Mouse (Mus musculus) heart, embryonic 12.5 days (tissue): Measurements from ENCODE around the gene Eif4enif1. TPM values are rescaled to one million over a fixed set of nuclear protein-coding genes. Genes with fewer than 3 reads are reported as not detected.
A peak's percentile ranks its signal among the peaks of the same experiment; 100 is the strongest.
"Not testable (repeated sequence)": the region's sequence is repeated elsewhere in the genome, so short reads cannot be mapped to it uniquely, and the experiment has no call there.

Experiments used
- ATAC-seq: fragments of 200-750 bp; cut with Nextera tagmentation; 2 replicates; pipeline ENCODE4 v1.8.0; 2017; ENCODE audit warnings: moderate TSS enrichment, moderate library complexity; ENCODE audit not compliant: insufficient number of reproducible peaks, low FRiP score
- H3K27ac ChIP-seq: fragments of 300-500 bp; sonication (generic); 2 replicates; pipeline ENCODE4 v1.5.1; 2016; ENCODE audit warnings: mild to moderate bottlenecking, moderate library complexity; ENCODE audit not compliant: poor library complexity, severe bottlenecking
- H3K27me3 ChIP-seq: fragments of 300-500 bp; sonication (generic); replicated peaks from 2 replicates; pipeline ENCODE4 v1.6.1; 2016; ENCODE audit warnings: mild to moderate bottlenecking, moderate library complexity
- H3K36me3 ChIP-seq: fragments of 300-500 bp; sonication (generic); 2 replicates; pipeline ENCODE4 v1.6.1; 2016; ENCODE audit warnings: mild to moderate bottlenecking, moderate library complexity
- H3K4me1 ChIP-seq: fragments of 300-500 bp; sonication (generic); replicated peaks from 2 replicates; pipeline ENCODE4 v1.6.1; 2016; ENCODE audit warnings: mild to moderate bottlenecking
- H3K4me2 ChIP-seq: fragments of 300-500 bp; sonication (generic); 2 replicates; pipeline ENCODE4 v1.6.1; 2016; ENCODE audit warnings: mild to moderate bottlenecking, moderate library complexity
- H3K4me3 ChIP-seq: fragments of 300-500 bp; sonication (generic); 2 replicates; pipeline ENCODE4 v1.5.1; 2016; ENCODE audit warnings: mild to moderate bottlenecking
- H3K9ac ChIP-seq: fragments of 300-500 bp; sonication (generic); 2 replicates; pipeline ENCODE4 v1.6.1; 2016; ENCODE audit warnings: mild to moderate bottlenecking, moderate library complexity
- H3K9me3 ChIP-seq: fragments of 300-500 bp; sonication (generic); replicated peaks from 2 replicates; pipeline ENCODE4 v1.6.1; 2016; ENCODE audit warnings: mild to moderate bottlenecking, moderate library complexity
- WGBS: fragments of 180-500 bp; shearing (Covaris S2); methylation state at CpG from one replicate; pipeline ENCODE4 v1.1.7; 2016; 5-methylcytosine and 5-hydroxymethylcytosine counted together
- polyA plus RNA-seq: library from polyadenylated mRNA; unstranded; fragments of >200 nt; fragmentation: Nextera tagmentation; extraction: Ambion mirVana; gene quantifications from 2 replicates; pipeline ENCODE4 v1.2.1, GENCODE M21; 2016

The Eif4enif1 gene
- polyA plus RNA-seq, result 37.4 and 39.9 TPM in 2 replicates

DNA sequence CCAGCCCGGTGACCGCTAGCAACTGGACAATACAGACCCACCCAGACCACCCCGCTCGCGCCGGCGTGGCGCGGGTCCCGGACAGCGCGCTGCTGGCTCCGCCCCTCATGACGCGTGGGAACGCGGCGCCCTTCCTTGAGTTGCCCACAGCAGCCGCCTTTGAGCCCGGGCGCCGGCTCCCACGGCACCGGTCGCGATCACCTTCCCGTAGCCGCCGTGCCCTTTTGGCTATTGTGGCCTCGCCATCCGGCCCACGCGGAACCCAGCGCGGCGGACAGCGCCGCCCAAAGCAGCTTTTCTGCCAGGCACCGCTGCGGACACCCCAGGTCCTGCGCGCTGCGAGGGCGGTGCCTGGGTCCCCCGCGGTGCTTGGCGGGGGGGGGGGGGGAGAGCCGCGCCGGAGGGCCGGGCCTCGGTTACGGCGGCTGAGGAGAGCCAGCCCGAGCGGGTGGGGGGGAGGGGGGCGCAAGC, at the start of gene Eif4enif1:
Gene Eif4enif1, plus strand, starts transcription at position 162 of the 471 bp plus-strand sequence.
- under 1% methylated on average over 40 of the region's 57 CpGs for WGBS

GRCm38 (mm10) chr11:3153666-3154397, 48.4 kb upstream of the Eif4enif1 start:
- H3K27me3 ChIP-seq, H3K4me1 ChIP-seq, H3K9ac ChIP-seq, H3K4me3 ChIP-seq, H3K4me2 ChIP-seq, H3K27ac ChIP-seq: not testable (repeated sequence)
- WGBS, result 65% methylated on average over 1 of the region's 1 CpGs
- ATAC-seq, result peak; percentile 65
- Histone ChIP-seq H3K9me3 (peaks cover 22% of the 10 kb centered on the region), H3K36me3 (peaks cover 16% of the 10 kb centered on the region)

More for the DNA sequence above, at the start of gene Eif4enif1:
- H3K36me3 ChIP-seq, result peaks cover 24% of the 10 kb centered on the region
- peak within 1 kb of the TSS; percentile 46 for H3K27ac ChIP-seq
- H3K4me2 ChIP-seq, result peak within 1 kb of the TSS; percentile 50
- ATAC-seq, result peak; percentile 82
- peak within 1 kb of the TSS; percentile 63 for H3K9ac ChIP-seq
- 0 out of 2 replicates have a peak, but pooled peaks cover 9% of the 10 kb centered on the region for H3K4me1 ChIP-seq
- H3K27me3 ChIP-seq, result no peaks in the 10 kb centered on the region
- H3K4me3 ChIP-seq, result peak within 1 kb of the TSS; percentile 50
- H3K9me3 ChIP-seq, result no peaks in the 10 kb centered on the region

GRCm38 (mm10) chr11:3156991-3157390, 45.2 kb upstream of the Eif4enif1 start:
- not testable (repeated sequence) for ATAC-seq

GRCm38 (mm10) chr11:3157996-3158395, 44.2 kb upstream of the Eif4enif1 start:
- not testable (repeated sequence) for H3K4me1 ChIP-seq, H3K9ac ChIP-seq, H3K4me2 ChIP-seq, H3K27ac ChIP-seq, H3K36me3 ChIP-seq, H3K27me3 ChIP-seq, H3K4me3 ChIP-seq, ATAC-seq
- 94% methylated on average over 6 of the region's 6 CpGs for WGBS
- peaks cover 18% of the 10 kb centered on the region for H3K9me3 ChIP-seq

More at GRCm38 (mm10) chr11:3156991-3157390, 45.2 kb upstream of the Eif4enif1 start:
- H3K4me3 ChIP-seq, H3K27me3 ChIP-seq, H3K4me1 ChIP-seq, H3K9ac ChIP-seq, H3K4me2 ChIP-seq, H3K27ac ChIP-seq, H3K36me3 ChIP-seq: not testable (repeated sequence)
- H3K9me3 ChIP-seq, result peaks cover 13% of the 10 kb centered on the region
- 91% methylated on average over 2 of the region's 3 CpGs for WGBS

GRCm38 (mm10) chr11:3158800-3159199, 43.4 kb upstream of the Eif4enif1 start:
- not testable (repeated sequence) for H3K9ac ChIP-seq, H3K4me1 ChIP-seq, H3K4me2 ChIP-seq, ATAC-seq, H3K27me3 ChIP-seq, H3K36me3 ChIP-seq, H3K4me3 ChIP-seq, H3K27ac ChIP-seq
- peaks cover 15% of the 10 kb centered on the region for H3K9me3 ChIP-seq
- WGBS, result 77% methylated on average over 4 of the region's 4 CpGs

- WGBS, result 54% methylated on average over 1 of the region's 2 CpGs
- H3K36me3 ChIP-seq, H3K27ac ChIP-seq, H3K4me2 ChIP-seq, H3K4me3 ChIP-seq, H3K27me3 ChIP-seq, H3K4me1 ChIP-seq, ATAC-seq, H3K9ac ChIP-seq: not testable (repeated sequence)
- H3K9me3 ChIP-seq, result peaks cover 14% of the 10 kb centered on the region
Measured at GRCm38 (mm10) chr11:3161370-3161769, 40.8 kb upstream of the Eif4enif1 start.

- WGBS, result 66% methylated on average over 5 of the region's 5 CpGs
- not testable (repeated sequence) for H3K4me3 ChIP-seq, H3K36me3 ChIP-seq
Measured at GRCm38 (mm10) chr11:3162236-3162897, 39.8 kb upstream of the Eif4enif1 start.

DNA sequence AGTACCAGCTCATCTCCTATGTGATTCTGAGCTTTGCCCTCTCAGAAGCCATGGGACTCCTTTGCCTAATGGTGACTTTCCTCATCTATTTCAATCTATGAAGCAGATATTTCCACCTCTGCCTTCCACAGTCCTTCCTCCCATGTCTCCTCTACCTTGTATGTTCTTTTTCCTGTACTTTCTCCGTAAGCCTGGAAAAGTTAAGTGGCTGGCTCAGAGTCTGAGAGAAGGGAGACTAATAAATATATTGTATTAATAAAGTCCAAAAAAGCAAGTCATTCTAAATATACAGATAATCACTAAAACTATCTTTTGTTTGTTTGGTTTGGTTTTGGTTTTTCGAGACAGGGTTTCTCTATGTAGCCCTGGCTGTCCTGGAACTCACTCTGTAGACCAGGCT, 39.1 kb upstream of the Eif4enif1 start:
- WGBS, result 82% methylated on average over 2 of the region's 2 CpGs
- ATAC-seq, H3K9ac ChIP-seq, H3K4me1 ChIP-seq, H3K36me3 ChIP-seq, H3K27ac ChIP-seq, H3K4me2 ChIP-seq, H3K27me3 ChIP-seq, H3K4me3 ChIP-seq: not testable (repeated sequence)
- peaks cover 14% of the 10 kb centered on the region for H3K9me3 ChIP-seq

More at GRCm38 (mm10) chr11:3162236-3162897, 39.8 kb upstream of the Eif4enif1 start:
- not testable (repeated sequence) for H3K27me3 ChIP-seq, H3K4me2 ChIP-seq, H3K4me1 ChIP-seq, H3K9ac ChIP-seq, H3K27ac ChIP-seq
- peaks cover 14% of the 10 kb centered on the region for H3K9me3 ChIP-seq
- peak; percentile 35 for ATAC-seq

GRCm38 (mm10) chr11:3163661-3164060, 38.5 kb upstream of the Eif4enif1 start:
- H3K27ac ChIP-seq, H3K9ac ChIP-seq, H3K4me1 ChIP-seq, H3K27me3 ChIP-seq, H3K4me3 ChIP-seq, H3K36me3 ChIP-seq, ATAC-seq, H3K4me2 ChIP-seq: not testable (repeated sequence)
- 39% methylated on average over 3 of the region's 3 CpGs for WGBS
- peaks cover 14% of the 10 kb centered on the region for H3K9me3 ChIP-seq

DNA sequence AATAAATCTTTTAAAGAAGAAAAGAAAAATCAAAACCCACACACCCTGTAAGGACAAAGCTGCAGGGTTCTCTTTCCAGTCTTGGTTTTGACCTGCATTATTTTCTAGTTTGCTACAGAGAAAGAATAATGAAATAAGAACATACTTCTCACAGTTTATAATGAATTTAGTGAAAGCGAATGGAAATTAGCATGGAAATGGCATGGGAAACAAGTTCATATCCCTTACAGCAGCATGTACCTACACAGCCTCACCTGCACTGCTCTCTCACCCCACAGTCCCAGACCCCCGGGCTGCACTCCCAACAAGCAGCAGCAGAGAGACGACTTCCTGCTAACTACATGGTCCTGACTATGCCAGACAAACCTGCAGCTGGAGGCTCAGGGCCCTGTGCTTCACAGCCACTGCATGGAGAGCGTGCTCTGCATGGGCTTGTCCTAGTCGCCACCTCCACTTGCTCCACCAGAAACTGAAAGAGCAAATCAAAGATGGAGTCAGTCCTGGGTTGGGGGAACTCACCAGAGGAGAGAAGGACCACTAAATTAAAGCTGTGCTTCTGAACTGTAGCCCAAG, 36.9 kb upstream of the Eif4enif1 start:
- not testable (repeated sequence) for H3K9ac ChIP-seq, H3K4me2 ChIP-seq, H3K4me3 ChIP-seq, H3K36me3 ChIP-seq, H3K27me3 ChIP-seq, H3K27ac ChIP-seq, H3K4me1 ChIP-seq
- H3K9me3 ChIP-seq, result peaks cover 14% of the 10 kb centered on the region
- ATAC-seq, result peak; percentile 27
- WGBS, result 77% methylated on average over 3 of the region's 5 CpGs

- not testable (repeated sequence) for H3K4me2 ChIP-seq, H3K36me3 ChIP-seq, H3K4me1 ChIP-seq, H3K27me3 ChIP-seq, H3K4me3 ChIP-seq, ATAC-seq, H3K9ac ChIP-seq, H3K27ac ChIP-seq
- H3K9me3 ChIP-seq, result peaks cover 13% of the 10 kb centered on the region
Measured at GRCm38 (mm10) chr11:3166321-3166720, 35.9 kb upstream of the Eif4enif1 start.
